In genomic region chr15:62192706-62193105, GRCm38 (mm10) we compare ENCODE assay signal across 14 mouse cellular contexts.
"Had no signal": no experiment of that assay in that cellular context is flagged by ENCODE, and none has a peak within 500 bp of the region (broad histone marks: within the 10 kb centered on the region; RNA-seq: fewer than 3 reads in every experiment).

No protein-coding gene starts in this region.

- H3K4me2 ChIP-seq: kidney, embryonic 15.5 days; liver, embryonic 13.5 days; midbrain, embryonic 13.5 days had no signal

- DNase-seq: kidney, postnatal 10 days; kidney, postnatal 36 days; layer of hippocampus, postnatal 36 days; liver, embryonic 13.5 days; lung, adult 2 months; lung, postnatal 36 days; thymus, adult 18-20 months; thymus, postnatal 36 days had no signal

- H3K4me1 ChIP-seq: kidney, embryonic 15.5 days; midbrain, embryonic 10.5 days; midbrain, embryonic 13.5 days had no signal

- ATAC-seq: lung, postnatal 0 days; midbrain, embryonic 13.5 days had no signal

- H3K27ac ChIP-seq: kidney, embryonic 15.5 days; left cerebral cortex, adult 2 months; liver, embryonic 13.5 days; midbrain, embryonic 10.5 days; midbrain, embryonic 13.5 days had no signal

- H3K27me3 ChIP-seq: kidney, embryonic 15.5 days; liver, embryonic 13.5 days; megakaryocyte, embryonic 14.5 days; midbrain, embryonic 13.5 days had no signal

- H3K4me3 ChIP-seq: kidney, embryonic 15.5 days; left cerebral cortex, adult 2 months; liver, embryonic 13.5 days; megakaryocyte, embryonic 14.5 days; midbrain, embryonic 10.5 days; midbrain, embryonic 13.5 days had no signal

- H3K9me3 ChIP-seq: kidney, embryonic 15.5 days; liver, embryonic 13.5 days; megakaryocyte, embryonic 14.5 days; midbrain, embryonic 10.5 days; midbrain, embryonic 13.5 days had no signal

- H3K36me3 ChIP-seq: kidney, embryonic 15.5 days; liver, embryonic 13.5 days; midbrain, embryonic 10.5 days; midbrain, embryonic 13.5 days had no signal

- H3K9ac ChIP-seq: kidney, embryonic 15.5 days; liver, embryonic 13.5 days; midbrain, embryonic 13.5 days had no signal
